15 mouse cellular contexts compared by ENCODE assay signal in the genomic region with DNA sequence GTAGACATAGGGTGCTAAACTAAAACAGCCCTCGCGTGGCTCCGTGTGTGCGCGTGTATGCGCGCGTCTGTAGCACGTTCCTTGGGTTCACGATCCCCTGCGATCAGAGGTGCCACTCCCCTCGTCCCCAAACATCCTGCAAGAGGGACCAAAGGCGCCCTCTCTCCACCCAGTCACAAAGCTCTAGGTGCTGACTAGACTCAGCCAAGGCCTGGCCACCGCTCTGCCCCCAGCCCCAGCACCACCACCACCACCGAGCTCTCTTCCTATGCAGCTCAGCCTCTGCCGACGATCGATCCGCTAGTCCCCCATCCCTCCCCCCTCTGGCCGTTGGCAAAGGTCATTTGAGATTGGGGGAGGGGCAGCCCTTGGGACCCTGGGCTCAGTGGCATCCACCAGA. TPM values are rescaled to one million over a fixed set of nuclear protein-coding genes. Genes with fewer than 3 reads are reported as not detected.
DNase-seq lines count a peak whose midpoint lies in the region; ATAC-seq and TF ChIP-seq lines count a peak whose summit lies in the region.
"Had no signal": no experiment of that assay in that cellular context is flagged by ENCODE, and none has a peak within 500 bp of the region (broad histone marks: within the 10 kb centered on the region; RNA-seq: fewer than 3 reads in every experiment).

No protein-coding gene starts in this region.

- peak overlapping the region; percentile 39; the same call in 1 of the 2 replicates for H3K27ac ChIP-seq in liver, embryonic 11.5 days (ENCODE audit: low read depth, low read length)
- no peak overlapping the region for H3K27ac ChIP-seq in hindbrain, postnatal 0 days
- peak overlapping the region; percentile 76 for H3K27ac ChIP-seq in midbrain, embryonic 13.5 days
- H3K27ac ChIP-seq: kidney, postnatal 0 days had no signal

- no peaks in the 10 kb centered on the region for H3K9me3 ChIP-seq in liver, embryonic 11.5 days (ENCODE audit: control insufficient read depth, low read length)
- H3K9me3 ChIP-seq in hindbrain, postnatal 0 days (ENCODE audit: low read length) = no peaks in the 10 kb centered on the region
- no peaks in the 10 kb centered on the region for H3K9me3 ChIP-seq in midbrain, embryonic 13.5 days

- 3% methylated on average over 20 of the region's 20 CpGs for WGBS in liver, embryonic 11.5 days
- WGBS in hindbrain, postnatal 0 days = under 1% methylated on average over 20 of the region's 20 CpGs
- under 1% methylated on average over 20 of the region's 20 CpGs for WGBS in midbrain, embryonic 13.5 days

- peak overlapping the region; percentile 68 for H3K4me2 ChIP-seq in liver, embryonic 11.5 days
- H3K4me2 ChIP-seq in hindbrain, postnatal 0 days (ENCODE audit: low read depth, low read length) = 0 out of 2 replicates have a peak overlapping the region, but pooled peaks have one; percentile 10
- peak overlapping the region; percentile 58 for H3K4me2 ChIP-seq in midbrain, embryonic 13.5 days (replicated peaks)

- peak; percentile 45 for ATAC-seq in liver, embryonic 11.5 days (replicated peaks; ENCODE audit: low FRiP score)
- no peak for ATAC-seq in hindbrain, postnatal 0 days
- ATAC-seq in midbrain, embryonic 13.5 days = no peak

- no peak for DNase-seq in liver, embryonic 11.5 days (ENCODE audit: low spot score)
- DNase-seq in liver (no peak), MN1 (ENCODE audit: low spot score) (no peak)
- no peak for DNase-seq in hindbrain, postnatal 0 days (ENCODE audit: low spot score)
- no peak for DNase-seq in left cerebral cortex, adult 11 months (ENCODE audit: low spot score)
- DNase-seq in kidney, adult 9 months = no peak
- DNase-seq in B cell, adult 2 months = no peak
- DNase-seq: gastrocnemius, postnatal 36 days; lung, postnatal 4 days; thymus, postnatal 14 days had no signal

- H3K36me3 ChIP-seq in liver, embryonic 11.5 days (ENCODE audit: control insufficient read depth, insufficient read depth, low read length) = no peaks in the 10 kb centered on the region
- no peaks in the 10 kb centered on the region for H3K36me3 ChIP-seq in hindbrain, postnatal 0 days (ENCODE audit: insufficient read depth, low read length)
- no peaks in the 10 kb centered on the region for H3K36me3 ChIP-seq in midbrain, embryonic 13.5 days

- peak overlapping the region; percentile 54 for H3K4me3 ChIP-seq in liver, embryonic 11.5 days (ENCODE audit: low read depth, low read length)
- H3K4me3 ChIP-seq in hindbrain, postnatal 0 days (ENCODE audit: low read length) = peak overlapping the region; percentile 34
- peak overlapping the region; percentile 44 for H3K4me3 ChIP-seq in midbrain, embryonic 13.5 days (replicated peaks)

- TF ChIP-seq CTCF in hindbrain, postnatal 0 days (IDR thresholded peaks at IDR 0.05; ENCODE audit: low read depth) = no peak

- H3K4me1 ChIP-seq in liver, embryonic 11.5 days (replicated peaks; ENCODE audit: control insufficient read depth, insufficient read depth, low read length) = peaks cover 14% of the 10 kb centered on the region
- peaks cover 12% of the 10 kb centered on the region; the same call in 1 of the 2 replicates for H3K4me1 ChIP-seq in hindbrain, postnatal 0 days (ENCODE audit: insufficient read depth, low read length)
- H3K4me1 ChIP-seq in midbrain, embryonic 13.5 days (replicated peaks) = peaks cover 26% of the 10 kb centered on the region

- H3K9ac ChIP-seq in liver, embryonic 11.5 days (ENCODE audit: low read depth, low read length) = 0 out of 2 replicates have a peak overlapping the region, but pooled peaks have one; percentile 48
- no peak overlapping the region for H3K9ac ChIP-seq in hindbrain, postnatal 0 days (replicated peaks; ENCODE audit: low read length)
- peak overlapping the region; percentile 65 for H3K9ac ChIP-seq in midbrain, embryonic 13.5 days (replicated peaks)

- H3K27me3 ChIP-seq in liver, embryonic 11.5 days (replicated peaks; ENCODE audit: control insufficient read depth, insufficient read depth, low read length) = peaks cover 100% of the 10 kb centered on the region
- H3K27me3 ChIP-seq in hindbrain, postnatal 0 days (ENCODE audit: insufficient read depth, low read length) = peaks cover 94% of the 10 kb centered on the region
- peaks cover 99% of the 10 kb centered on the region for H3K27me3 ChIP-seq in midbrain, embryonic 13.5 days

RNA-seq across cellular contexts. Expression of gene Onecut3, which starts 1.8 kb away (rescaled TPM):
- 0.94 and 1.3 TPM in 2 replicates for polyA plus RNA-seq in liver, embryonic 11.5 days (2014; fragmentation: Nextera tagmentation; extraction: Ambion mirVana)
- total RNA-seq in hindbrain, postnatal 0 days (2014; rRNA removed) = 2.5 and 5.0 TPM in 2 replicates
- 0.57 and 0.74 TPM in 2 replicates for polyA plus RNA-seq in hindbrain, postnatal 0 days (2015; fragmentation: Nextera tagmentation; extraction: Ambion mirVana)
- polyA plus RNA-seq in midbrain, embryonic 13.5 days (2015; fragmentation: Nextera tagmentation; extraction: Ambion mirVana) = 2.6 and 3.0 TPM in 2 replicates
- total RNA-seq: gastrocnemius, postnatal 36 days; left cerebral cortex, adult 8-10 months had no signal
- polyA plus RNA-seq: embryonic facial prominence, embryonic 14.5 days; kidney, postnatal 0 days had no signal

RNA-seq across cellular contexts. Expression of gene Atp8b3, which starts 42.5 kb away (rescaled TPM):
- 0.12 and 0.23 TPM in 2 replicates for polyA plus RNA-seq in liver, embryonic 11.5 days (2014; fragmentation: Nextera tagmentation; extraction: Ambion mirVana)
- total RNA-seq in hindbrain, postnatal 0 days (2014; rRNA removed) = 0.61 and 1.1 TPM in 2 replicates
- 0.96 and 1.2 TPM in 2 replicates for polyA plus RNA-seq in hindbrain, postnatal 0 days (2015; fragmentation: Nextera tagmentation; extraction: Ambion mirVana)
- 0.94 and 1.1 TPM in 2 replicates for polyA plus RNA-seq in midbrain, embryonic 13.5 days (2015; fragmentation: Nextera tagmentation; extraction: Ambion mirVana)
- total RNA-seq: gastrocnemius, postnatal 36 days had no signal
- polyA plus RNA-seq: small intestine, adult 2 months had no signal

Comparison
In these comparisons a context has a peak if more than half of its experiments do, and no peak if none do; other contexts are left out.
1. H3K4me2 ChIP-seq: peak in every context shown above with its lines; median percentile 68 in liver, embryonic 11.5 days; 58 in midbrain, embryonic 13.5 days; 10 in hindbrain, postnatal 0 days.